Mouse (Mus musculus) embryo, embryonic 11 days (tissue): Measurements from ENCODE around the gene Bora.
A peak's percentile ranks its signal among the peaks of the same experiment; 100 is the strongest.

Experiments
- DNase-seq: peaks from one replicate; pipeline ENCODE4 v3.0.0-alpha.2; 2015

The Bora gene

DNA sequence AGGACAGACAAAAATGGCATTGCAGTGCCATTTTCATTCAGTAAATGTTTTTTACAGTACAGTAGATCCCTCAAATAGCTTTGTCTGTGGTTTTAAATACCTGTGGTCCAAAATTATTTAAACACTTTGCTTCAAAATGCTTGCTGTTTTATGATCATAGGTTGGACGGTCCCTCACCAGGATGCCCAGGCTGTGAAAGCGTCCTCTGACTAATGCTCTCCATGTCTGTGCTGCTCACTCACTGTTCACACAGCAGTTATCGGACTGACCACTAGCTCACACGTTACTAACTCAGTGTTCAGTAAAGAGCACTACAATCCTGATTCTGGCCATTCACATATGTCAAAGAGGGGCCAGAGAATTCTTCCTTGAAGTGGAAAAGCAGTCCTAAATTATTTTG, 25.1 kb downstream of the Bora start:
- DNase-seq, result no peak

DNA sequence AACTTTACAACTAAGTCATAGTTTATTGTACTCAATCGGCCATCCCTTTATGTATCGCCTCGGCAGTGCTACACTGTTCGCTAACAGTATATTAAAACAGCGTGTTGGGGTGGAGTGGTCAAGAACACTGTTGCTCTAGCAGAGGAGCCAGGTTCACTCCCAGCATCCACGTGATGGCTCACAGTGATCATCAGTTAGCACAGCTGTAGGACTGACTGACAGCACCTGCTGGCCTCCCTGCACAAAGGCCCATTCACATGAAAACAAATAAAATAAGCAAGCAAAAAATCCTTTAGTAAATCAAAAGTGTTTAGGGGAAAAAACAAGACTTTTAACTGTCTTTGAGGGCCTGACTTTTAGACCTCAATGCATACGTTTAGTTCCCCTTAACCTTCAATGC, 42.9 kb downstream of the Bora start:
- no peak for DNase-seq

DNA sequence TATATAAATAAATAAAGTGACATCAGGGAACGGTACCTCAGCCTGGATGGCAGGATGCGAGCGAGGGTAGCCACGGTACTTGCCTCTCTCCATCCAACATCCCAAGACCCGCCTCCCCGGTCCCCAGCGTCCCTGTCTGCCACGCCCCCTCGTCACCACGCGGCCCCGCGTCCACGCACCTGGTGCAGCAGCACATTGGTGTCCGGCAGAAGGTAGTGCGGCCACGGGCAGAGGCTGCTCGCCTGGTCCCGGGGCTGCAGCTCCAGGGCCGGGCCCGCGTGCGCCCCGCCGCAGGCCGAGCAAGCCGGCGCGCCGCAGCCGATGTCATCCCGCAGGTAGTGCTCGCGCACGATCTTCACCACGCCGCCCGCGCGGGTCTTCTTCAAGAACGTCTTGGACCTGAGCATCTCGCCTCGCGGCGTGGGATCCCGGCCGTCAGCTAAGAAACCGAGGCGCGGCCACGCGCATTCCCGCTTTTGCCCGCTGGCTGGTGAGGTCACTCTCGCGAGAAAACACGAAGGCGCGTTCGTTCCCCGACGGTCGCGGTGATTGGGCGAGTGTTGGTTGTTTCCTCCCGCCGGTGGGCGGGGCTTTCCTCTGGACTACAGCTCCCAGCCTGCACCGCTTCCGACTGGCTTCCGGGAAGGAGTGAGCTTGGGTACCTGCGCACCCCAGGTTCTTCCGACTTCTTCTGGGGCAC, 53.4 kb downstream of the Bora start, which contains the start of the genes Pibf1 and Dis3:
Gene Pibf1, plus strand, starts transcription at position 158 of the 700 bp plus-strand sequence.
Gene Dis3, minus strand, starts transcription at position 504 of the 700 bp plus-strand sequence.
- DNase-seq, result peak; percentile 100

GRCm38 (mm10) chr14:99099967-99100587, 54.1 kb downstream of the Bora start:
- DNase-seq, result peak; percentile 18

- no peak for DNase-seq
Measured at GRCm38 (mm10) chr14:99103050-99103449, 57.0 kb downstream of the Bora start.

DNA sequence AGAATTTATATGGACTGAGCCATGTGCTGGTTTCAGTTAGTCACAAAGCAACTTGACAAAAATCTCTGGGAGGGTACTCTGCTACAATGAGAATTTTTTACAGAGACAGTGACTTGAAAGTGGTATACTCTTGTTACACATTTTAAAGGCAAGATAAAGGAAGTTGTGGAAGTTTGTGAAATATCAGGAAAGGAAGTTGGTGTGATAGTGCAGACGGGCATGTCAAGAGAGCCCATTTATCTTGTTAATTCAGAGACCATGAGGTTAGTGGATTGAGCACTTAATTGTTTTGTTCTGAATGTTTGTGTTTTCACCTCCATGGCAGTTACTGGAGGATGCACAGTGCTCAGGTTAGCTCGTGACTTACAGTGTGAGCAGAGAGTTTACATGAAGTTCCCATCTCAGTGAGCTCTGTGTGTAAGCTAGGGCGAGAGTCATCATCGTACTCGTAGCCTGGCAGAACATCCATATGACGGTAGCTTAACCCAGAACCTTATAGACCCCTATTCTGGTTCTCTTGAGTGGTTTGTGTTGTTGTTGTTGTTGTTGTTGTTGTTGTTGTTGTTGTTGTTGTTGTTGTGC, 58.6 kb downstream of the Bora start:
- DNase-seq, result no peak

DNA sequence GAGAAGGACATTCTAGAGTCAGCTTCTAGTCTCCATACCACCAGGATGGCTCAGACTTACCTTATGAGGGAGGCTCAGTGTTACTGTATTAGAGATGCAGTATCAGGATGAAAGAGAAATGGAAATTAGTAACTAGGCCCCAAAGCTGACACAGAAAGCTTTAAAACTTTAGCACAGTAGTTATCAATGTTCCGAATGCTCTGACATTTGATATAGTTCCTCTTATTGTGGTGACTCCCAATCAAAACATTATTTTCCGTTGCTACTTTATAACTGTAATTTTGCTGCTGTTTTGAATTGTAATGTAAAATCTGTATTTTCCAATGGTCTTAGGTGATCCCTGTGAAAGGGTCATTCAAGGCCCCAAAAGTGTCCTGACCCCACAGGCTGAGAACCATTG, 60.6 kb downstream of the Bora start:
- DNase-seq, result no peak

GRCm38 (mm10) chr14:99107631-99108187, 61.7 kb downstream of the Bora start:
- DNase-seq, result no peak

DNA sequence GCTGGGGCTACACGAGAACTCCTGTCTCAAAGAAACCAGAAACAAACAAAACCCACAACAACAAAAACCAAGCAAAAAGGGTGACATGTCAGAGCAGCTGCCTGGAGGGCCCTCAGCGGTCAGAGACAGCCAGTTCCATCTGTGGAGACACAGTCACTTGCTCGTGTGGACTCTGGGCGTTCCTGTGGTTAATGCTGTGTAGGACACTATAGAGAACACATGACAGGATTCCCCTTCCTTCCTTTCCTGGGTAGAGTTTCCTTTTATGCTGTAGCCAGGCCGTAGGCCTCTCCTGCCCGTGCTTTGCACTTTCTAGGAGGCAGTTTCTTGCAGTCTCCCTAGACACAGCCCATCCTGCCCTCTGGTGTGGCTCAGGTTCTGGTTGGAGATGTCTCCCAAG, 62.7 kb downstream of the Bora start:
- no peak for DNase-seq

DNA sequence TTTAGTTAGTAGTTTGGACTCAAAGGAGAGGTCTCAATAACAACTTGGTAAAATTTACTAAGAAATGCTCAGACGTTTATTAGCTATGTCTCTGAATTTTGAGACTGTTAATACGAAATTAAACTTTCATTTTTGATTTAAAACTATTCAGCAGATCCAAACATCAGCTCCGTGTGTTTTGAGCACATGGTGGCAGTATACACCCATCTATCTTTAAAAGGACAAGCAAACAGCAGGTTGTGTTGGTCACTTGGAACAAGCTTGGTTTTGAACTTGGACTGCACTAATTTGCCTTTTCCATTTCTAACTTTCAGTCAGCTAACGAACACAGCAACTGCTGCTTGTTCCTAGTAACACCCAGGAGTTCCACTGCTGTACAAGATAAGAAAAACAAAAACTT, 71.6 kb downstream of the Bora start:
- DNase-seq, result no peak

GRCm38 (mm10) chr14:99121584-99122339, 75.7 kb downstream of the Bora start:
- no peak for DNase-seq

DNA sequence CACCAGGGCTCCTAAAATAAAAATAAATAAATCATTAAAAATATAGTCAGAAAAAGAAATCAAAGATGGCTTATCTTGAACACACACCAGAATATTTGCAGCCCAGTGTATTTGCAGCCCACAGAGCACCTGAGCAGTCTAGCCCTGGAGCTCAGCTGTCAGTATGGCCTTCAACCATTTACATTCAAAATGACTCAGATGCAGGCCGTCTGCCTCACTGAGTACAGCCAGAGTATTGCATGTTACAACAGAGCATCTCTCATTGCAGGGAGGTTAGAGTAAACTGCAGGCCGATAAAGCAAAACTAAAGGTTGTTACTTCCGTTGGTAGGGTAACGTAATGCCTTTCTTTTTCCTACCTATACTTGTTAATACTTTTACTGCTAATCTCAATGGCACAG, 78.1 kb downstream of the Bora start:
- no peak for DNase-seq
